Mouse (Mus musculus): Measurements from ENCODE around the gene Lrcol1. TPM values are rescaled to one million over a fixed set of nuclear protein-coding genes. Genes with fewer than 3 reads are reported as not detected.

The Lrcol1 gene
- polyA plus RNA-seq (2012; rRNA removed; ENCODE audit: low replicate concordance): not detected in 2 replicates

GRCm38 (mm10) chr5:110344524-110344923, at the start of gene Lrcol1:
Gene Lrcol1, plus strand, starts transcription at chr5:110344730.

DNA sequence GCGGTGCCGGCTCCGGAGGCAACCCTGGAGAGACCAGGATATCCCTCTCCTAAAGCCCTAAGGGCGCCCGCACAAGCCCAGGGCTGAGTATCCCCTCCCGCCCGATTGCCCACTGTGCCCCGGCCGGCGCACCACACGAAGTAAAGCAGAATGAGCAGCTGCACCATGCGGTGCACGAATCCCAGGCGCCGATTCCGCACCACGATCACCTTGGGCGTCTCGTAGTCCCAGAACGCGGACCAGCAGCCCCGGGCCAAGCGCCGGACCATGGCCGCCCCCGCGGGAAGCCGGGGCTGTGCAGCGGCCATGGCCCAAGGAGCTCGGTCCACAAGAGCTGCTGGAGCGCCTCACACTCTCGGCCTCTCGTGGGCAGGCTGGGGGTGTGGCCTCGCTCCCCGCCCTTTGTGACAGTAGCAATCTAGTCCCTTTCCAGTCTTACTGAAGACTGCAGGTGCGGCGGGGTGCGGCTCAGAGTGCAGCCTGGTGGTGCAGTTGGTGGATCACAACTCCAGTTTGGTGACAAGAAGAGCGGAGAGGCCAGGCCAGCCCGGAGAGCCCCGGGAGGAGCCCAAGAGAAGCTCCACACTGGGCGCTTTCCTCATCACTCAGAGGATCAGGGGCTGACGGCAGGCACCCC, 1.8 kb upstream of the Lrcol1 start, which contains the start of gene P2rx2:
TSS of gene P2rx2 (minus strand) at position 565 of the 637 bp plus-strand sequence.

Other genes with a start within 250 kb of the Lrcol1 start
- 3.6 and 4.3 TPM in 2 replicates for gene Plcxd1, start 244.8 kb upstream of the Lrcol1 start, polyA plus RNA-seq (2012; rRNA removed; ENCODE audit: low replicate concordance)
- 96.9 and 180 TPM in 2 replicates for gene Gtpbp6, start 236.5 kb upstream of the Lrcol1 start, polyA plus RNA-seq (2012; rRNA removed; ENCODE audit: low replicate concordance)
- gene Zfp605, start 234.6 kb upstream of the Lrcol1 start, polyA plus RNA-seq (2012; rRNA removed; ENCODE audit: low replicate concordance): 0.18 and 0.70 TPM in 2 replicates
- gene Chfr, start 208.9 kb upstream of the Lrcol1 start, polyA plus RNA-seq (2012; rRNA removed; ENCODE audit: low replicate concordance): 47.0 and 73.3 TPM in 2 replicates
- gene Golga3, start 168.0 kb upstream of the Lrcol1 start, polyA plus RNA-seq (2012; rRNA removed; ENCODE audit: low replicate concordance): 6.5 and 8.6 TPM in 2 replicates
- gene Ankle2, start 113.7 kb upstream of the Lrcol1 start, polyA plus RNA-seq (2012; rRNA removed; ENCODE audit: low replicate concordance): 10.1 and 12.8 TPM in 2 replicates
- gene Pgam5, start 74.8 kb upstream of the Lrcol1 start, polyA plus RNA-seq (2012; rRNA removed; ENCODE audit: low replicate concordance): 18.0 and 26.8 TPM in 2 replicates
- gene Pxmp2, start 58.5 kb upstream of the Lrcol1 start, polyA plus RNA-seq (2012; rRNA removed; ENCODE audit: low replicate concordance): 14.3 and 29.8 TPM in 2 replicates
- 3.5 and 4.5 TPM in 2 replicates for gene Pole, start 58.4 kb upstream of the Lrcol1 start, polyA plus RNA-seq (2012; rRNA removed; ENCODE audit: low replicate concordance)
- 0.67 and 1.4 TPM in 2 replicates for gene P2rx2, start 1.5 kb upstream of the Lrcol1 start, polyA plus RNA-seq (2012; rRNA removed; ENCODE audit: low replicate concordance)
- gene Fbrsl1, start 103.8 kb downstream of the Lrcol1 start, polyA plus RNA-seq (2012; rRNA removed; ENCODE audit: low replicate concordance): 42.1 and 183 TPM in 2 replicates
- 1.1 and 2.0 TPM in 2 replicates for gene Galnt9, start 199.6 kb downstream of the Lrcol1 start, polyA plus RNA-seq (2012; rRNA removed; ENCODE audit: low replicate concordance)